Mouse (Mus musculus): ENCODE data around the gene Gm14399. TPM values are rescaled to one million over a fixed set of nuclear protein-coding genes. Genes with fewer than 3 reads are reported as not detected.
"Not testable (repeated sequence)": the region's sequence is repeated elsewhere in the genome, so short reads cannot be mapped to it uniquely, and the experiment has no call there.

The Gm14399 gene
- 12.4 and 18.3 TPM in 2 replicates for total RNA-seq (2017)

DNA sequence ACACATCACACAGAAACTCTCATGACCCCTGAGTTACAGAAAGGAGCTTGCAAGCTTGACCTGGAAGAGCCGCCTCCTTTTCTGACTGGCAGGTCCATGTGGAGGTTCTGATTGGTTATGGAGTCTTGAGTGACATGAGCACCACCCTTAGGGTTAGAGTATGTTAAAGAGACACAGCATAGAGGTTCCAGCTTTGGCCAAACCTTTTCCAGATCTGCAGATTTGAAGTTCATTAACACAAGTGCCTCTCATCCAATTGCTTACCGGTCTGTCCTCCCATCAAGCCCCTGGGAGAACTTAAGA, at the start of gene Gm14399:
TSS of gene Gm14399 (minus strand) at position 20 of the 303 bp plus-strand sequence.
- peak; percentile 83 for ATAC-seq (replicated peaks; ENCODE audit: low read depth, poor library complexity, severe bottlenecking)

- not testable (repeated sequence) for ATAC-seq (replicated peaks; ENCODE audit: low read depth, poor library complexity, severe bottlenecking)
These were observed 37.2 kb upstream of the Gm14399 start for GRCm38 (mm10) chr2:175179008-175179407.

DNA sequence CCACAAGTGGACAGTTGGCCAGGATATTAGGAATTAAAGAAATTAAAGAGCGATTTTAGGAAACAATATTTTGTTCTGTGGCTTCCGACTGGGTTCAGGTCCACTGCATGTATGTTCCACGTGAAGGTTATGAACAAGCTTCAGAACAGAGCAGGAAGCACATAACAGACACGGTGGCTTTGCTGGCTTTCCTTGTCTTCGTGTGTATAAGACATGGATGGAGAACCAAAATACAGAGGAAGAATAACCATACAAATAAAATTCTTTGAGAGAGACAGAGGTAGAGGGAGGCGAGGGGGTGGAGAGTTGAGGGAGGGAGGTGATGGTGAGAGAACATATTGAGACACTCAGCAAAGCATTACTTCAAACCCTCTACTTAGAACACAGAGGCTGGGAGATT, 34.5 kb upstream of the Gm14399 start:
- ATAC-seq (replicated peaks; ENCODE audit: low read depth, poor library complexity, severe bottlenecking): no peak

GRCm38 (mm10) chr2:175175401-175176180, 33.8 kb upstream of the Gm14399 start, which contains the start of gene Gm14443:
TSS of gene Gm14443 (minus strand) at chr2:175175871.
- not testable (repeated sequence) for ATAC-seq (replicated peaks; ENCODE audit: low read depth, poor library complexity, severe bottlenecking)

DNA sequence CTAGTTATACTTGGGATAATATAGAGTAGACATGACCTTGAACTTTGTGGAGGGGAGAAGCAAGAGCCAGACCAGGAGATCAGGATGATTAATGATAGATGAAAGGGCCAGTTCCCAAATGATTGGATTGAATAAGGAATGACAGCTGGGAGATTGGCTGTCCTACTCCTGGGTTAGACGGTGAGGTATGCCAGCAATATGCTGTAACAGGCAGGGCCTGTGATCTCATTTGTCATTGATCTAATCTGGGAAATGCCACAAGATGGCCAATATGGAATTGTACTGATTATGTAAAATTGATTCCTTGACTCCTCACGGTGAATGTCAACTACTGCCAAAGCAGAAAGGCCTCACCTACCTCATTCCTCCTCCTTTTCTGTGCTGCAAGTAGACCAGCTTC, 32.2 kb upstream of the Gm14399 start:
- not testable (repeated sequence) for ATAC-seq (replicated peaks; ENCODE audit: low read depth, poor library complexity, severe bottlenecking)

DNA sequence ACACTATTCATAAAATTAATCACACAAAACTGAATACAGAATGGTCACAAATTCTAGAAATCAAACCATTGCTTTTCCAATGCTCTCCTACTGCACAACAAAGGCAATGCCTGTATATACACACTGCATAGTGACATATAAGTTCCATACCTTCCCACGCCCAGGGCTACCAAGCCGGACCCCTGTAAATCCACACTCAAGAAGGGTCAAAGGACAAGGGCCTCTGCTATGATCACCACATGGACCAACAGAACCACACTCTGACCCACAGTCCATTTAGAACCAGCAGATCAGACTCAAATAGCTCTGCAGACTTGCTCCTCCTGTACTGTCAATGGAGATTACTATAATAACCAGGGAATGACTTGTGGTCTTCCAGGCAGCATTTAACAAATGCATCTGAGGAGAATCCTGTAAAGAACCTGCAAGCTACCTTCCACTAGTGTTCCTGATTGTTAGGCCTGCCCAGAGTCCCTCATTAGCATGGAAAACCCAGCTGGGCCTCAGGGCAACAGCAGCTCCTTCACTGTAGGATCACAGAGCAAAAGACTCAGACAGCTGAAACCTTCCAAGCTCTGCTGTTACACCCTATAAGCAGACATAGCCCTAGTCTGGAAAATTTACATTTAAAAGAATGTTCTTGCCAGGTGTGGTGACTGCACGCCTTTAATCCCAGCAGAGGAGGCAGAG, 31.2 kb upstream of the Gm14399 start:
- ATAC-seq (replicated peaks; ENCODE audit: low read depth, poor library complexity, severe bottlenecking): not testable (repeated sequence)

DNA sequence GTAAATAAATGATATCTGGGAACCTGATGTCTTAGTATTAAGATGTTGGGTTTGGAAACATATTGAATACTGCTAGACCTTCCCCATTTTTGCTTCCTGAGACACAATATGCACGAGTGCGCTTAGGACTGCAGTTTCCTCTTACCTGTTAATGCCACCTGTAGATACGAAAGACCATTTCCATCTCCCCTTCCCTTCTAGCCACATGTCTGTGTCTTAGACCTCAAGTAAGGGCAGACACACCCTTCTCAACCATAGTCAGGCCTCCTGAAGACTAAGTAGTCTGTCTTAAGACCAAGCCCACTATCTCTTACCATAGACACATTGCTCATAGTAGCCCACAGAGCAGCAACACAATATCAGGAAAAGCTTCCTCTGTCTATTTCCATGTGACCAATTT, 30.3 kb upstream of the Gm14399 start:
- ATAC-seq (replicated peaks; ENCODE audit: low read depth, poor library complexity, severe bottlenecking): no peak

GRCm38 (mm10) chr2:175166870-175167269, 25.1 kb upstream of the Gm14399 start:
- not testable (repeated sequence) for ATAC-seq (replicated peaks; ENCODE audit: low read depth, poor library complexity, severe bottlenecking)

GRCm38 (mm10) chr2:175165110-175165509, 23.3 kb upstream of the Gm14399 start:
- not testable (repeated sequence) for ATAC-seq (replicated peaks; ENCODE audit: low read depth, poor library complexity, severe bottlenecking)

DNA sequence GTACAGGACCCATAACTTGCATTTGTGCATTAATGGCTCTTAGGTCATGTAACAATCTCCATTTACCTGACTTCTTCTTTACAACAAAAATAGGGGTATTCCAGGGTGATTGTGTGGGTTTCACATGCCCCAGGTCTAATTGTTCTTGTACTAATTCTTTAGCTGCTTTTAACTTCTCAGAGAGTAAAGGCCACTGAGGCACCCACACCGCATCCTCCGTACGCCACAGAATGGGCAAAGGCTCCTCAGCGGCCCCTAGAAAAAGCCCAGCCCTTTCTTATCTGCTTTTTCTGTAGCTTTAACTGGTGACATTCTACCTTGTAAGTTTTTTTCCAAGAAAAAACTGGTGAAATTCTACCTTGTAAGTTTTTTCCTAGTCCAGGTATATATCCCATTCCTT, 19.6 kb upstream of the Gm14399 start:
- not testable (repeated sequence) for ATAC-seq (replicated peaks; ENCODE audit: low read depth, poor library complexity, severe bottlenecking)

GRCm38 (mm10) chr2:175158642-175159041, 16.8 kb upstream of the Gm14399 start:
- ATAC-seq (replicated peaks; ENCODE audit: low read depth, poor library complexity, severe bottlenecking): no peak

- no peak for ATAC-seq (replicated peaks; ENCODE audit: low read depth, poor library complexity, severe bottlenecking)
These were observed 14.9 kb upstream of the Gm14399 start for GRCm38 (mm10) chr2:175156696-175157095.

DNA sequence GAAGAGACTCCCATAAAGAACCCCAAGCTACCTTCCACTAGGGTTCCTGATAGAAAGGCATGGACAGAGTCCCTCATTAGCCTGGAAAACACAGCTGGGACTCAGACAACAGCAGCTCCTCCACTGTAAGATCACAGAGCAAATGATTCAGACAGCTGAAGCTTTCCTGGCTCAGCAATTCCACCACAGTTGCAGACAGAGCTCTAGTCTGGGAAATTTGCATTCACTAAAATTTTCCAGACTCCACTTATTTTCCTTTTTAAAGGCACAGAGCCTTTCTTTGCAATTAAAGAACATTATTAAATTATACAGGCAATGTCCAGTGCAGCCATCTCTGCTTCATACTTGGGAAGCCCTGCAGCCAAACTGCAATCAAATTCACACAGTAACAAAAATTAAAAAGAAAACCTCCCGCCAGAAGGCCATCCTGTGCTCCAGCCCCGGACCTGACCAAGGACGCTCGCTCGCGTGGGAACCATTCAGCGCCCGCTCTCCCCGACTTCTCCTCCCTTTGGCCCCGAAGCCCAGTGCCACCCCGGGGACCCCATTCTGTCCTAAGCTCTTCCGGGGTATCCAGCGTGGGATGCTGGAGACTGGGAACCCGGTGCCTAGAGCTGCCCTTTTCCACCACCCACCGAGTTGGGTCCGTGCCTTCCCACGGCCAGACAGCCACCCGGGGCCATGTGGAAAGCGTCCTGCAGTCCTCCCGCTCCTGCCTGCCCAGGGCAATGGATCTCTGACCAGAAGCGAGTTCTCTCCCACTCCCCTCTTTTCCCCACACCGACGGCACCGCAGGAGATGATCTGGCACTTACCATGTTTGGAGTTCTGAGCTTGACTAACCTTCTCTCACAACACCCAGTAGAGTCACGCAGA, 457 bp downstream of the Gm14399 start:
- peak; percentile 62; the same call in 1 of the 2 replicates for ATAC-seq (replicated peaks; ENCODE audit: low read depth, poor library complexity, severe bottlenecking)

GRCm38 (mm10) chr2:175140624-175141023, 1.2 kb downstream of the Gm14399 start:
- ATAC-seq (replicated peaks; ENCODE audit: low read depth, poor library complexity, severe bottlenecking): not testable (repeated sequence)

Other genes with a start within 250 kb of the Gm14399 start
- gene Gm14444, start 131.8 kb downstream of the Gm14399 start, total RNA-seq (2017): 0.05 TPM in 1 of 2 replicates, not detected in the other
- not detected in 2 replicates for gene Gm14393, start 74.2 kb downstream of the Gm14399 start, total RNA-seq (2017)
- gene Gm14443, start 33.9 kb upstream of the Gm14399 start, total RNA-seq (2017): 0.24 and 0.50 TPM in 2 replicates
- gene Gm14391, start 64.9 kb upstream of the Gm14399 start, total RNA-seq (2017): 14.6 and 17.7 TPM in 2 replicates
- gene Gm14440, start 133.1 kb upstream of the Gm14399 start, total RNA-seq (2017): 14.1 TPM in 1 of 2 replicates, not detected in the other
- gene Gm4631, start 196.2 kb upstream of the Gm14399 start, total RNA-seq (2017): 24.7 and 26.8 TPM in 2 replicates
- 11.5 and 11.8 TPM in 2 replicates for gene Zfp968, start 230.4 kb upstream of the Gm14399 start, total RNA-seq (2017)

Data from common myeloid progenitor, adult 5-6 weeks (primary cell).